Comparison of ENCODE assay signal across 19 mouse cellular contexts in the genomic region with DNA sequence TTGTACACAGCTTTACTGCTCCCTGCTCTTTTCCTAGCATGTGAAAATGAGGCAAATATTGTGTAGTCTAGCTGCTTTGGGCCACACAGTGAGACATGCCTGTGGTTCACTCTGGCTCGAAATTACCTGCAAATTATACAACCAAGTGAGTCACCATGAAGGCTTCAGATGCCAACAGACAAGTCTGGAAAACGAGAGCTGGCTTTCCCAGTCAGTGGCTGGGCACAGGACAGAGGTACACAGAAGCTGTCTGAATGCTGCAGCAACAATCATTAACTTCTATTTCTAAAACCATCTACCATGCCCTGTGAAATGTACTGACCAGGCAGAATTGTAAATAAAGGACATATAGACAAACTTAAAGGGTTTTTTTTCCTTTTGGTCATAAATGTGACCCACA.
DNase-seq lines count a peak whose midpoint lies in the region; ATAC-seq and TF ChIP-seq lines count a peak whose summit lies in the region.
"Had no signal": no experiment of that assay in that cellular context is flagged by ENCODE, and none has a peak within 500 bp of the region (broad histone marks: within the 10 kb centered on the region; RNA-seq: fewer than 3 reads in every experiment).

No protein-coding gene starts in this region.

- intact Hi-C loops in left cerebral cortex, adult 2 months (cut with DNase I), result no loop called here

- no peak for DNase-seq in left cerebral cortex, adult 2 months (ENCODE audit: extremely low spot score in 1 of 2, low spot score in 2 of 2)
- DNase-seq in left cerebral cortex, adult 18-20 months (ENCODE audit: low spot score in 2 of 2), result no peak
- peak; percentile 14 to 57 for DNase-seq in kidney, adult 8-10 months
- DNase-seq in kidney, postnatal 14 days, result peak; percentile 35
- no peak for DNase-seq in testis, postnatal 10 days (ENCODE audit: low spot score)
- no peak for DNase-seq in urinary bladder, adult 2 months (ENCODE audit: low spot score)
- DNase-seq: adrenal gland, postnatal 14 days; B cell, adult 2 months; cerebellum, adult 9-10 months; gastrocnemius, postnatal 36 days; heart, adult 2 months; liver, postnatal 0 days had no signal

- no peak overlapping the region for H3K4me3 ChIP-seq in left cerebral cortex, adult 2 months
- H3K4me3 ChIP-seq: forebrain, embryonic 15.5 days; heart, adult 2 months; limb, embryonic 12.5 days had no signal

- no peak for ATAC-seq in erythroblast, adult 5-6 weeks (replicated peaks; ENCODE audit: low FRiP score, poor library complexity, severe bottlenecking)
- ATAC-seq: activated CD4-positive, CD25-positive, alpha-beta regulatory T cell, adult 4 months; forebrain, embryonic 15.5 days; inflammation-experienced regulatory T-cells, adult 6 months; liver, postnatal 0 days; lung, postnatal 0 days had no signal

- H3K27ac ChIP-seq in left cerebral cortex, adult 2 months, result 0 out of 2 replicates have a peak overlapping the region, but pooled peaks have one; percentile 22
- H3K27ac ChIP-seq: forebrain, embryonic 15.5 days; heart, adult 2 months; hindbrain, embryonic 14.5 days; limb, embryonic 12.5 days had no signal

- no peak for TF ChIP-seq CTCF in left cerebral cortex, adult 2 months (IDR thresholded peaks at IDR 0.05)

Comparison
In these comparisons a context has a peak if more than half of its experiments do, and no peak if none do; other contexts are left out.
1. DNase-seq: peak in kidney, adult 8-10 months (2 of 2) and kidney, postnatal 14 days (single experiment); none in left cerebral cortex, adult 2 months (0 of 2), left cerebral cortex, adult 18-20 months (0 of 2), testis, postnatal 10 days (single experiment) and urinary bladder, adult 2 months (single experiment).